Mouse (Mus musculus) activated CD4-positive, CD25-positive, alpha-beta regulatory T cell, adult 9 weeks (primary cell): ENCODE measurements around the gene Mrps11. TPM values are rescaled to one million over a fixed set of nuclear protein-coding genes. Genes with fewer than 3 reads are reported as not detected.

Experiments used
- polyA plus RNA-seq: library from polyadenylated mRNA; unstranded; fragments of 100-300 nt; shearing (Covaris generic); gene quantifications from one replicate; pipeline ENCODE4 v1.2.1, GENCODE M21; 2017

Gene Mrps11
- 52.4 TPM for polyA plus RNA-seq

DNA sequence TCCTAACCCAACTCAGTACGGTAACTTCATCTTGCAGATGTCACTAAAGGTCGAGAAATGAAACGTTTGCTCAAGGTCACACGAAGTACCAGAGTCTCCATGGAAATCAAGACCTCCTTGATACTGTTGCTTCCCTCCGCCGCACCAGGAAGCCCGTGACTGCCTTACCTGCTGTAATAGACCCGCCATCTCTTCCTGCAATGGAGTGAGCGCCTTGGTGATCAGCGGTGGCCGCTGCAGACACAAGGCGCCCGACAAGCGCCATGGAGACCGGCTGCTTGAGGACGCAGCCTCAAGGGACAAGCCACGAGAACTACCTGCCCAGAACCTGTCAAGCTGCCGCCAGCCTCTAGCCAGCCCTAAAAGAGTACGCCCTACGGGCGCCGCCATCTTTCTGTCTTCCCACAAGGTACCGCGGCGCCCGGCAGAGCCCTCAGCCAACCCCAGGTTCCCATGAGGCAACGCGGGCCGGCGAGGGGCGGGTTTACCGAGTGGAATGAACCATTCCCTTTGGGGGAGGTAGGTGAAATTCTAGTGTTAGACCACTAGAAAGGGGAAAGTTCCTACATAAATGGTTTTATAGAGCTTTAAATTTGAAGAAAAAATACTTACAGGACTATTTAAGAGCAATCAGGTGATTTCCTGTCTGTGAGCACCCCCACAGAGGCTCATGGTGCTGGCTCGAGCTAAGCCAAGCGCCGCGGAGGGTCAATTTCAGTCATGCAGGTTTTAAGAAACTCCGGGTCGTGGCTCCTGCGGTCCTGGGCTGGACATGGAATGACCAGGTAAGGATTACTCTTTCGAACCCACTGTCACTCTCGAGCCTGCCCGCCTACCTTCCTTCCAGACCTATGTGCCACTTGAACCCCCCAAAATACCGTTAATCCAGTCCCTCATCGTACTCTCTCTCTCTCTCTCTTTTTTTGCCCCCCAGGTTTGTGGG, at the start of gene Mrps11, which contains the start of gene Mrpl46:
Gene Mrps11 (plus strand): TSS at position 481 of the 943 bp plus-strand sequence.
Gene Mrpl46 (minus strand): TSS at position 893 of the 943 bp plus-strand sequence.

DNA sequence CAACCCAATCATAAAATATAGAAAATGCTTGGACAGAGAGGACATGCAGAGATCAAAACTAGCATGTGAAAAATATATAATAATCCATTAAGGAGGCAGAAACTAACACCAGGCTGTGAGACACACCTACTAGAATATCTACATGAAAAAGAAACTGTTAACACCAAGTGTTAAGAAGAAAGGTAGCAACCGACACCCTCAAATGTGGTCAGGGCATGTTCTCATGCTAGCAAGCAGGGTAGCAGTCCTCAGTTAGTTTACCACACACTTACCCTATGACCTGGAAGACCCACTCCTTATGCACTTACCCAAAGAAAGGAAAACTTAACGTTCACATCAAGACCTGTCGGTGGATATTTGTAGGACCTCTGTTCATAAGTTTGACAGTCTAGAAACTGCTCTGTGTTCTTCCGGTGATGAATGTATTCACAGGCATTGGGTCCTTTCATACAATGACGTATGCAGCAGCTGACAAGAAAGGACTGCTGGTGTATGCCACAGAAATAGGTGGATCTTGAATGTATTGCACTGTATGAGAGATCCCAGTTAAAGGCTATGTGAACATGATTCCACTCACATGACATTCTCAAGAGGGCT, 45.2 kb upstream of the Mrps11 start, which contains the start of gene Ntrk3:
Gene Ntrk3 (minus strand): TSS at position 399 of the 597 bp plus-strand sequence.

Other genes with a start within 250 kb of the Mrps11 start
- gene Ntrk3, start 45.1 kb upstream of the Mrps11 start, polyA plus RNA-seq, result 7.1 TPM
- gene Mrpl46, start 412 bp downstream of the Mrps11 start, polyA plus RNA-seq, result 60.6 TPM
- 27.8 TPM for gene Det1, start 64.1 kb downstream of the Mrps11 start, polyA plus RNA-seq
- 46.7 TPM for gene Aen, start 112.7 kb downstream of the Mrps11 start, polyA plus RNA-seq
- 148 TPM for gene Isg20, start 130.3 kb downstream of the Mrps11 start, polyA plus RNA-seq